Mouse (Mus musculus): ENCODE results near the gene Exoc3l4. TPM values are rescaled to one million over a fixed set of nuclear protein-coding genes. Genes with fewer than 3 reads are reported as not detected.

The Exoc3l4 gene
- total RNA-seq, 2 experiments from 2014 or later = 0.56 to 1.5 TPM

GRCm38 (mm10) chr12:111385883-111386641, 30.8 kb upstream of the Exoc3l4 start:
- TF ChIP-seq CTCF (IDR thresholded peaks at IDR 0.05) = no peak
- Histone ChIP-seq H3K4me3 (no peak overlapping the region), H3K27ac (peak overlapping the region; percentile 75)
- no peak for DNase-seq
- intact Hi-C loops (cut with DNase I) = no loop called here

DNA sequence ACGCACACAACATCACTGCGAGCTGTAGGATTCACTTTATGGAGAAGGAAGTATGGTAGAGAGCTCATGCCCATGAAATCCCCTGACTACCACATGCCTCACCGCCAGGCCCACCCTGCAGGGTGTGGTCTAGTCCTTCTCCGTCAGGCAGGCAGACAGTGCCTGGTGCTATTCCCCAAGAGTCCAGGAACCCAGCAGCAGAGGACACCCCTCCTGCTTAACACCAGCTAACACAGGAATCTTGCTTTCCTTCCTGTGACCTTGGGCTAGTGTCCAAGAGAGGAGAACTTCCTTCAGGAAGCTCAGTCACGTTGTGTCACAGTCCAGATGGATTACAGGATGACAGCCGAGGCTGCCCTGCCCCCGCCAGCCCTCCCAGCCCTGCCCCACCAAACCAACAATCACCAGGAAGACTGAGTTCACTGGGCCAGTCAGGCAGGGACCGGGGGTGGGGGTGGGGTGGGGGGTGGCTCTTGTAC, 30.1 kb upstream of the Exoc3l4 start:
- Histone ChIP-seq H3K27ac (peak overlapping the region; percentile 75), H3K4me3 (no peak overlapping the region)
- TF ChIP-seq CTCF (IDR thresholded peaks at IDR 0.05) = no peak
- intact Hi-C loops (cut with DNase I) = no loop called here
- DNase-seq = peak; percentile 36

DNA sequence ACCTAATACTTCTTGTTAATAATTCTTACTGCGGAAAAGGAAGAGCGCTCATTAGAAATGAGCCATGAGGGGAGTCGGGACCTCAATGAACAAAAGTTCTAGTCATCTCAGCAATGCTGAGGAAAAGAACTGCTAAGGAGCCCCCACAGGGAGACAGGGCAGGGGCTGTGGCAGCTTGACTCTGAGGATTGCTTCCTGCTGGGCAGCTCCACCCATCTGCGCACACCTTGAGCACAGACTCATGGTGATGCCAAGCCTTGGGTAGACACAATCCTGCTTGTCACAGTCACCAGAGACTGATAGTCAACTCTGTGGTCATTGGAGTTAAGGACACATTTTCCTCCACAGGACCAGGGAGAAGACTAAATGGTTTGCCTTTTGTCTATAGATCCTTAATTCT, 29.7 kb upstream of the Exoc3l4 start:
- peak overlapping the region; percentile 72 for H3K27ac ChIP-seq
- DNase-seq = no peak
- no peak overlapping the region; the same call in 1 of the 2 replicates for H3K4me3 ChIP-seq
- no peak for TF ChIP-seq CTCF (IDR thresholded peaks at IDR 0.05)
- intact Hi-C loops (cut with DNase I) = no loop called here

DNA sequence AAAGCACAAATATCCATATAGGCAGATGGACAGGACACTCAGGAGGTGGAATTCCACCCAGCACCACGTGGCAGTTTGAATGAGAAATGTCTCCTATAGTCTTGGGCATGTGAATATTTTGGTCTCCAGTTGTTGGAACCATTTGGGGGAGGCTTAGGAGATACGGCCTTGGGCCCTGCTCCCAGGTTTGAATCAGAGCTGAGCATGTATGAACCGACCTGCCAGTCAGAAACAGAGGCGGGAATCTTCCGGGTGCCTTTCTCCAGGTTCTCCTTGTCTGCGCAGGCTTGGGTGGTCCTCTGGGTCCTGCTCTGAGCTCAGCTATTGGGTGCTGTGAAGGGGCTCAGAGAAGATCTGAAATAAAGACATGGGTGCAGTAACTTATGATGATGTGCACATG, 22.8 kb upstream of the Exoc3l4 start:
- no peak overlapping the region for H3K27ac ChIP-seq
- H3K4me3 ChIP-seq = no peak overlapping the region
- DNase-seq = no peak
- TF ChIP-seq CTCF (IDR thresholded peaks at IDR 0.05) = no peak
- intact Hi-C loops (cut with DNase I) = no loop called here

- no peak overlapping the region for H3K27ac ChIP-seq
- no peak overlapping the region for H3K4me3 ChIP-seq
- DNase-seq = no peak
- no peak for TF ChIP-seq CTCF (IDR thresholded peaks at IDR 0.05)
- intact Hi-C loops (cut with DNase I) = no loop called here
These were observed 19.8 kb upstream of the Exoc3l4 start for GRCm38 (mm10) chr12:111396997-111397396.

GRCm38 (mm10) chr12:111401454-111402184, 15.2 kb upstream of the Exoc3l4 start:
- H3K4me3 ChIP-seq = no peak overlapping the region; the same call in 1 of the 2 replicates
- no peak overlapping the region for H3K27ac ChIP-seq
- TF ChIP-seq CTCF (IDR thresholded peaks at IDR 0.05) = peak; percentile 91
- DNase-seq = peak; percentile 82
- intact Hi-C loops (cut with DNase I) = loop anchor here (1.0 kb wide), 1 partner anchor 12 kb away; no protein-coding TSS in a partner anchor

- no peak for TF ChIP-seq CTCF (IDR thresholded peaks at IDR 0.05)
- no peak for DNase-seq
- H3K27ac ChIP-seq = no peak overlapping the region
- H3K4me3 ChIP-seq = no peak overlapping the region
- intact Hi-C loops (cut with DNase I) = no loop called here
These were observed 11.9 kb upstream of the Exoc3l4 start for GRCm38 (mm10) chr12:111404880-111405279.

DNA sequence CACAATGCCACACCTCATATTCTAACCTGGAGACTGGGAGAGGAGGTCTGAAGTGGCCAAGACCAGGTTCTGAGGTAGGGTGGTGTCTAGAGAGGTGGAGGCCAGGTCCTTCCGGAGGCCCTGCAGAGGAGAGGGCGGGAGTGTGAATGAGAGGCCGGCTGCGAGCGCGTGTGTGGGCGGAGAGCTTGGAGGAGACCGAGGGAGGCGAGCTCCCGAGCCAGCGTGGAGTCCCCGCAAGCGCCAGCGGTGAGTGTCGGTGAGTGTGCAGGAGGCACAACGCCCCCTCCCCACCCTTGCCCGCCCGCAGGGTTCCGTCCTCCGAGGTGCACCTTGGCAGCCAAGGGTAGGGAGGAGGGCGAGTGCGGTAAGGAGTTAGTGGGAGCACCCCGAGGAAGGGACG, 10.2 kb upstream of the Exoc3l4 start, which contains the start of gene Lbhd2:
Gene Lbhd2 (plus strand): TSS at position 188 of the 400 bp plus-strand sequence.
- no peak for DNase-seq
- H3K27ac ChIP-seq = no peak within 1 kb of the TSS
- no peak for TF ChIP-seq CTCF (IDR thresholded peaks at IDR 0.05)
- no peak within 1 kb of the TSS for H3K4me3 ChIP-seq
- intact Hi-C loops (cut with DNase I) = no loop called here

- intact Hi-C loops (cut with DNase I) = no loop called here
- DNase-seq = no peak
- Histone ChIP-seq H3K4me3 (no peak overlapping the region), H3K27ac (no peak overlapping the region)
- TF ChIP-seq CTCF (IDR thresholded peaks at IDR 0.05) = no peak
These were observed 7.2 kb upstream of the Exoc3l4 start for GRCm38 (mm10) chr12:111409583-111409982.

GRCm38 (mm10) chr12:111411631-111412355, 5.0 kb upstream of the Exoc3l4 start:
- TF ChIP-seq CTCF (IDR thresholded peaks at IDR 0.05) = no peak
- intact Hi-C loops (cut with DNase I) = loop anchor here (5.0 kb wide), 1 partner anchor 139 kb away; the partner anchor contains the start of gene Amn
- Histone ChIP-seq H3K27ac (no peak overlapping the region), H3K4me3 (no peak overlapping the region)
- no peak for DNase-seq

- DNase-seq = no peak
- intact Hi-C loops (cut with DNase I) = loop anchor here (1.0 to 5.0 kb wide), 2 partner anchors 11 to 140 kb away; partner anchors contain the start of gene Amn
- peak; percentile 9; the same call in 1 of the 2 replicates for TF ChIP-seq CTCF (IDR thresholded peaks at IDR 0.05)
- peak overlapping the region; percentile 65 for H3K4me3 ChIP-seq
- H3K27ac ChIP-seq = peak overlapping the region; percentile 79
These were observed 4.1 kb upstream of the Exoc3l4 start for GRCm38 (mm10) chr12:111412581-111413284.

GRCm38 (mm10) chr12:111413300-111413699, 3.5 kb upstream of the Exoc3l4 start:
- H3K27ac ChIP-seq = peak overlapping the region; percentile 79
- peak; percentile 94 for DNase-seq
- H3K4me3 ChIP-seq = peak overlapping the region; percentile 65
- TF ChIP-seq CTCF (IDR thresholded peaks at IDR 0.05) = no peak; the same call in 1 of the 2 replicates
- intact Hi-C loops (cut with DNase I) = loop anchor here (1.0 to 5.0 kb wide), 2 partner anchors 12 to 141 kb away; partner anchors contain the start of gene Amn

All from gastrocnemius, adult 2 months (tissue).